Mouse (Mus musculus) liver, postnatal 0 days (tissue): Measurements from ENCODE around the gene Prkcd.

Source experiments
- CTCF ChIP-seq: sonication (generic); IDR thresholded peaks from 2 replicates; pipeline ENCODE4 v1.5.1; 2016; ENCODE audit warnings: antibody characterized with exemption, low read depth
- EP300 ChIP-seq: IDR thresholded peaks from 2 replicates; pipeline ENCODE4 v1.6.1; 2016; ENCODE audit warnings: antibody characterized with exemption, low read depth, mild to moderate bottlenecking

- TF ChIP-seq EP300 (no peak), CTCF (peak; percentile 98)
Observed at GRCm38 (mm10) chr14:30591417-30591816, 34.6 kb downstream of the Prkcd start.
